Mouse (Mus musculus) forebrain, embryonic 16.5 days (tissue): ENCODE measurements around the gene 1700021F05Rik. TPM values are rescaled to one million over a fixed set of nuclear protein-coding genes. Genes with fewer than 3 reads are reported as not detected.

ENCODE experiments used
- polyA plus RNA-seq: library from polyadenylated mRNA; unstranded; fragments of >200 nt; fragmentation: Nextera tagmentation; extraction: Ambion mirVana; gene quantifications from 2 replicates; pipeline ENCODE4 v1.2.1, GENCODE M21; 2015

1700021F05Rik gene
- polyA plus RNA-seq, 1 experiment from 2014 or later = 75.8 TPM

Other genes starting within 250 kb of the 1700021F05Rik start
- gene Bend3, start 62.2 kb downstream of the 1700021F05Rik start, polyA plus RNA-seq = 3.9 and 4.5 TPM in 2 replicates
- gene Gm9803, start 16.9 kb downstream of the 1700021F05Rik start, polyA plus RNA-seq = 23.0 TPM in 2 replicates
- 918 and 1,051 TPM in 2 replicates for gene Cd24a, start 37.3 kb upstream of the 1700021F05Rik start, polyA plus RNA-seq